Mouse (Mus musculus): ENCODE results near the gene Kdm7a. TPM values are rescaled to one million over a fixed set of nuclear protein-coding genes. Genes with fewer than 3 reads are reported as not detected.

Kdm7a gene
- polyA plus RNA-seq (2015; fragmentation: Nextera tagmentation; extraction: Ambion mirVana) = 5.8 and 7.4 TPM in 2 replicates

DNA sequence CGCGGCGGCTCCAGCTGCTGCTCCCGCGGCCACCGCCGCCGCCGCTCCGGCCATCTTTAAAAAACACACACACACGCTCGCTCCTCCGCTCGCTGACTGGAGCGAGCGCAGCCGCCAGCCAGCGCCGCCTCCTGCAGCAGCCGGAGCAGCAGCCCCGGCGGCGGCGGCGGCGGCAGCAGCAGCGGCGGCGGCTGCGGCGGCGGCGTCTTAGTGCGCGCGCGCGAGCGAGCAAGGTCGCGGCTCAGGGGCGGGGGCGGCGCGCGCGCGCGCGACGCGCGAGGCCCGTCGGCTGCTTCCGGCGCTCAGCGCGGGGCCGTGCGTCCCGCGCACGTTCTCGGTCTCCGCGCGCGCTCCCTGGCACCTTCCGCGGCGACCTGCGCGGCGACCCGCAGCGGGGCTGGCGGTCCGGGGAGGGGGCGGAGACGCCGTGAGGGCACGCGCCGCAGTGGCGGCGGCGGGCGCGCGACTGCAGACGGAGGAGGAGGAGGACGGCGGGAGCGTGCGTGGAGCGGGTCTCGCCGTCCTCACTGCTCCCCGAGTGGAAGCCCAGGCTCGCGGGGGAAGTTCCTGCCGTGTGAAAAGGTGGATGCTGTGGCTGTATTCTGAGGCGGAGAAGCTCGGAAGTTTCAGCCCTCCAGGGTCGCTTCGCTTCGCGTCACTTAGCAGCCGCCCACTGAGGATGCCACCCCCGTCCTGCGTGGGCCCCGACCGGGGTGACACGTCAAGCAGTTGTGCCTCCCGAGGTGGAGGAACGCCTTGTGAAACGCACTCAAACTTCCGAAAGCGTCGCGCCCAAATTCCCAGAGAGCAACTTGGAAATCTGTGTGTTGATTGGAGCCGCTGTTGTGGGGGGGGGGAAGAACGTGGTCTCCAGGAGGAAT, at the start of gene Kdm7a:
Gene Kdm7a (minus strand): TSS at position 209 of the 881 bp plus-strand sequence.
- H3K4me3 ChIP-seq = peak within 1 kb of the TSS; percentile 94
- under 1% methylated on average over 76 of the region's 124 CpGs for WGBS
- H3K4me2 ChIP-seq = peak within 1 kb of the TSS; percentile 77
- 0 out of 2 replicates have a peak, but pooled peaks cover 5% of the 10 kb centered on the region for H3K4me1 ChIP-seq
- no peaks in the 10 kb centered on the region for H3K9me3 ChIP-seq
- peak within 1 kb of the TSS; percentile 97 for H3K9ac ChIP-seq
- H3K27ac ChIP-seq = peak within 1 kb of the TSS; percentile 98
- H3K27me3 ChIP-seq = no peaks in the 10 kb centered on the region
- peak; percentile 82 for ATAC-seq (ENCODE audit: insufficient number of reproducible peaks, insufficient read depth, low FRiP score, low TSS enrichment, low read depth)
- no peaks in the 10 kb centered on the region for H3K36me3 ChIP-seq

- peaks cover 19% of the 10 kb centered on the region for H3K4me1 ChIP-seq
- peaks cover 18% of the 10 kb centered on the region for H3K27me3 ChIP-seq
- WGBS = 62% methylated on average over 8 of the region's 8 CpGs
- H3K4me2 ChIP-seq = no peak overlapping the region
- no peak for ATAC-seq (ENCODE audit: insufficient number of reproducible peaks, insufficient read depth, low FRiP score, low TSS enrichment, low read depth)
- H3K9me3 ChIP-seq = no peaks in the 10 kb centered on the region
- H3K9ac ChIP-seq = no peak overlapping the region
- H3K36me3 ChIP-seq = no peaks in the 10 kb centered on the region
- no peak overlapping the region for H3K4me3 ChIP-seq
- H3K27ac ChIP-seq = no peak overlapping the region
Observed at GRCm38 (mm10) chr6:39255271-39255670, 48.7 kb upstream of the Kdm7a start.

DNA sequence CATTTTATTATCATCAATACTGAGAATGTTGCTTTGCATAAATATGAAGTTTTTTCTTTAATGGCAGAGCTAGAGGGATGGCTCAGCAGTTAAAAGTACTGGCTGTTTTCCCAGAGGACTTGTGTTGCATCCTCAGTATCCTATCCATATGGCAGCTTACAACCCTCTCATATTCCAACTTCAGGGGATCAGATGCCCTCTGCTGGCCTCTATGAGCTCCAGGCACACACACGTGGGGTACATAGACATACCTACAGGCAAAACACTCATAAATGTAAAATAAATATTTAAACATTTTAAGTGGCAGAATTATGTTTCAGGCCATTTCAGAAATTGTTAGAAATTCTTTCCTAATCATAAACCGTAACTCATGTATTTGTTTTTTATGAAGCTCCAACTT, 43.5 kb upstream of the Kdm7a start:
- no peaks in the 10 kb centered on the region for H3K9me3 ChIP-seq
- H3K27me3 ChIP-seq = 0 out of 2 replicates have a peak, but pooled peaks cover 1% of the 10 kb centered on the region
- H3K36me3 ChIP-seq = no peaks in the 10 kb centered on the region
- WGBS = 77% methylated on average over 2 of the region's 2 CpGs
- no peak overlapping the region for H3K9ac ChIP-seq
- ATAC-seq (ENCODE audit: insufficient number of reproducible peaks, insufficient read depth, low FRiP score, low TSS enrichment, low read depth) = no peak
- no peak overlapping the region for H3K4me2 ChIP-seq
- H3K4me3 ChIP-seq = no peak overlapping the region
- 0 out of 2 replicates have a peak, but pooled peaks cover 2% of the 10 kb centered on the region for H3K4me1 ChIP-seq
- no peak overlapping the region for H3K27ac ChIP-seq

GRCm38 (mm10) chr6:39249176-39249770, 42.7 kb upstream of the Kdm7a start:
- 48% methylated on average over 16 of the region's 16 CpGs for WGBS
- H3K27ac ChIP-seq = no peak overlapping the region
- H3K36me3 ChIP-seq = no peaks in the 10 kb centered on the region
- no peaks in the 10 kb centered on the region for H3K27me3 ChIP-seq
- peaks cover 3% of the 10 kb centered on the region; the same call in 1 of the 2 replicates for H3K4me1 ChIP-seq
- no peak for ATAC-seq (ENCODE audit: insufficient number of reproducible peaks, insufficient read depth, low FRiP score, low TSS enrichment, low read depth)
- H3K9me3 ChIP-seq = no peaks in the 10 kb centered on the region
- no peak overlapping the region for H3K4me3 ChIP-seq
- no peak overlapping the region for H3K9ac ChIP-seq
- no peak overlapping the region for H3K4me2 ChIP-seq

- ATAC-seq (ENCODE audit: insufficient number of reproducible peaks, insufficient read depth, low FRiP score, low TSS enrichment, low read depth) = no peak
- Histone ChIP-seq H3K4me2 (peak overlapping the region; percentile 11; the same call in 1 of the 2 replicates), H3K36me3 (no peaks in the 10 kb centered on the region)
Observed at GRCm38 (mm10) chr6:39244066-39244465, 37.5 kb upstream of the Kdm7a start.

GRCm38 (mm10) chr6:39243511-39243961, 36.9 kb upstream of the Kdm7a start:
- peak overlapping the region; percentile 73 for H3K27ac ChIP-seq
- no peaks in the 10 kb centered on the region for H3K27me3 ChIP-seq
- no peaks in the 10 kb centered on the region for H3K36me3 ChIP-seq
- H3K4me3 ChIP-seq = no peak overlapping the region
- 50% methylated on average over 8 of the region's 8 CpGs for WGBS
- peak overlapping the region; percentile 11; the same call in 1 of the 2 replicates for H3K4me2 ChIP-seq
- ATAC-seq (ENCODE audit: insufficient number of reproducible peaks, insufficient read depth, low FRiP score, low TSS enrichment, low read depth) = no peak
- no peaks in the 10 kb centered on the region for H3K9me3 ChIP-seq
- peaks cover 25% of the 10 kb centered on the region for H3K4me1 ChIP-seq
- no peak overlapping the region for H3K9ac ChIP-seq

More at GRCm38 (mm10) chr6:39244066-39244465, 37.5 kb upstream of the Kdm7a start:
- peak overlapping the region; percentile 73; the same call in 1 of the 2 replicates for H3K27ac ChIP-seq
- H3K27me3 ChIP-seq = no peaks in the 10 kb centered on the region
- 65% methylated on average over 9 of the region's 9 CpGs for WGBS
- H3K9ac ChIP-seq = no peak overlapping the region
- H3K9me3 ChIP-seq = no peaks in the 10 kb centered on the region
- no peak overlapping the region for H3K4me3 ChIP-seq
- peaks cover 25% of the 10 kb centered on the region for H3K4me1 ChIP-seq

DNA sequence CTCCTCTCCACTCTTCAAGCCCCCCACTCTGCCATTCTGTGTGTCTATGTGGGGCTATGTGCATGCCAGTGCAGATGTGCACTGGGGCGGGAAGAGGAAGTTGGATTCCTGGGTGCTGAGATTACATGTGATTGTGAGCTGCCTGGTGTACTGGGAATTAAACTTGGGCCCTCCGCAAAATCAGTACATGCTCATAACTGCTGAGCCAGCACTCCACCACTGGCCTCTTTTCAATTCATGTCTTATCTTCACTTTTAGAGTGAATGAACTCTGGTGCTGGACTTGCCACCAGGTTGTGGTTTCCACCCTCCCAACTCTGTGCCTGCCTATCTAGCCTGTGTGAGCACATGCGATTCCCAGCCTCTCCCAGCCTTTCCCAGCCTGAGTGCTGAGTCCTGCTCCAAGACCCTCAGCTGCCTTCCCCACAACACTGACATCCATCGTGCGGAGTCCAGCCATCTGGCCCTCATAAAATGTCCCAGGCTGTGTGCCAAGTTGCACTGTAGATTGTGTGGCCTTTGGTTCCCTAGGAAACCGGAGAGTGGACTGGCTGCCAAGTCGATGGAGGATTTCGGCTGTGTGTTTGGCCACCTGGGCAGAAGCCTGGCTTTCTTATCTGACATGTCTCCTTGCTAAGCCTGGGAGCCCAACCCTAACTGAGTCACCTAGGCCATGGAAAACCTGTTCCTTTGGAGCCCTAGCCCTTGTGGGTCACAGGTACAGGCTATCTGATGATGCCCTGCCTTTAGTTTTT, 36.3 kb upstream of the Kdm7a start:
- H3K4me3 ChIP-seq = no peak overlapping the region
- 42% methylated on average over 8 of the region's 8 CpGs for WGBS
- no peaks in the 10 kb centered on the region for H3K36me3 ChIP-seq
- peak overlapping the region; percentile 76 for H3K27ac ChIP-seq
- peak; percentile 78; the same call in 1 of the 2 replicates for ATAC-seq (ENCODE audit: insufficient number of reproducible peaks, insufficient read depth, low FRiP score, low TSS enrichment, low read depth)
- no peaks in the 10 kb centered on the region for H3K27me3 ChIP-seq
- no peaks in the 10 kb centered on the region for H3K9me3 ChIP-seq
- H3K9ac ChIP-seq = no peak overlapping the region
- H3K4me1 ChIP-seq = peaks cover 25% of the 10 kb centered on the region
- no peak overlapping the region for H3K4me2 ChIP-seq

GRCm38 (mm10) chr6:39241421-39241891, 34.9 kb upstream of the Kdm7a start:
- ATAC-seq (ENCODE audit: insufficient number of reproducible peaks, insufficient read depth, low FRiP score, low TSS enrichment, low read depth) = no peak
- Histone ChIP-seq H3K4me3 (no peak overlapping the region), H3K4me1 (peaks cover 25% of the 10 kb centered on the region), H3K27me3 (no peaks in the 10 kb centered on the region), H3K9ac (no peak overlapping the region), H3K36me3 (no peaks in the 10 kb centered on the region), H3K27ac (no peak overlapping the region; the same call in 1 of the 2 replicates), H3K9me3 (no peaks in the 10 kb centered on the region), H3K4me2 (no peak overlapping the region)
- WGBS = 63% methylated on average over 4 of the region's 4 CpGs

DNA sequence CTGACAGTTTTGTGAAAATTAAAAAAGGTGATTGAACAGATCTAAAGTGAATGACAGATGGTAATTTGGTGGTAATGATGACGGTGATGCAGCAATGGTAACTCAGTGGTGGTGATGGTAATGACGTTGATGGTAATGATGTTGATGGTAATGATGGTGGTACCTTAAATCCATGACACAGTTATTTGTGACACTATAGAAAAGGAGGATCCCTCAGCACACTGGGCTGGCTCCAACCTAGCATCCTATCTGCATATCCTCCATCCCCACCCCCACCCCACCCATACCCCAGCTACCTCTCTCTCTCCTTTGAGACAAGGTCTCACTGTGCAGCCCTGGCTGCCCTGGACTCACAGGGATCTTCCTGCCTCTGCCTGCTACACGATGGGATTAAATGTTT, 34.4 kb upstream of the Kdm7a start:
- no peak for ATAC-seq (ENCODE audit: insufficient number of reproducible peaks, insufficient read depth, low FRiP score, low TSS enrichment, low read depth)
- no peak overlapping the region; the same call in 1 of the 2 replicates for H3K27ac ChIP-seq

DNA sequence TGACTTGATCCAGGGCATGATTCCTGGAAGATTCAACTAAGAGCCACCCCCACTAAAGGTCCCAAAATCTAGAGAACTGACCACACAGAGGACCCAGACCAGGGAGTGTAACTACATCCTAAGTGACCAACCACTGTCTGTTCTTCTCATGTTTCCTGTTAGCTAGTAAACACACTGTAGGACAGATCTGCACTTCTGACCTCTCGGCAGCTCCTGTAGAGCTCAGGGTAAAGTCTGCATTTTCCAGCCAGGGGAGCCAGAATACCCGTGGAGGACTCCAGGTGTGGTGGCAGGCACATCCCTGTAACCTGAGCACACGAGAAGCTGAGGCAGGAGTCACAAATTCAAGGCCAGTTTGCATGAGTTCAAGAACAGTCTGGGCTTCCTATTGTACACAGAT, 31.3 kb upstream of the Kdm7a start:
- no peaks in the 10 kb centered on the region for H3K9me3 ChIP-seq
- 45% methylated on average over 3 of the region's 3 CpGs for WGBS
- H3K4me1 ChIP-seq = peaks cover 8% of the 10 kb centered on the region
- H3K4me2 ChIP-seq = no peak overlapping the region
- H3K9ac ChIP-seq = no peak overlapping the region
- no peak for ATAC-seq (ENCODE audit: insufficient number of reproducible peaks, insufficient read depth, low FRiP score, low TSS enrichment, low read depth)
- H3K4me3 ChIP-seq = no peak overlapping the region
- H3K27ac ChIP-seq = no peak overlapping the region
- no peaks in the 10 kb centered on the region for H3K36me3 ChIP-seq
- H3K27me3 ChIP-seq = no peaks in the 10 kb centered on the region

More for the DNA sequence above, 34.4 kb upstream of the Kdm7a start:
- Histone ChIP-seq H3K4me1 (peaks cover 25% of the 10 kb centered on the region), H3K9me3 (no peaks in the 10 kb centered on the region), H3K27me3 (no peaks in the 10 kb centered on the region), H3K4me2 (no peak overlapping the region), H3K4me3 (no peak overlapping the region), H3K9ac (no peak overlapping the region), H3K36me3 (no peaks in the 10 kb centered on the region)
- 85% methylated on average over 3 of the region's 3 CpGs for WGBS

GRCm38 (mm10) chr6:39232617-39233016, 26.0 kb upstream of the Kdm7a start:
- Histone ChIP-seq H3K4me3 (no peak overlapping the region), H3K36me3 (no peaks in the 10 kb centered on the region), H3K9me3 (no peaks in the 10 kb centered on the region), H3K4me1 (peaks cover 5% of the 10 kb centered on the region; the same call in 1 of the 2 replicates), H3K9ac (no peak overlapping the region), H3K4me2 (no peak overlapping the region), H3K27ac (no peak overlapping the region), H3K27me3 (no peaks in the 10 kb centered on the region)
- 61% methylated on average over 4 of the region's 4 CpGs for WGBS
- ATAC-seq (ENCODE audit: insufficient number of reproducible peaks, insufficient read depth, low FRiP score, low TSS enrichment, low read depth) = no peak
